Mouse (Mus musculus) cerebellum, adult 18-20 months (tissue): ENCODE results near the gene Wap.

Experiments
- DNase-seq, 2 experiments: peaks; one replicate each; pipeline ENCODE4 v3.0.0; 2021

The Wap gene

DNA sequence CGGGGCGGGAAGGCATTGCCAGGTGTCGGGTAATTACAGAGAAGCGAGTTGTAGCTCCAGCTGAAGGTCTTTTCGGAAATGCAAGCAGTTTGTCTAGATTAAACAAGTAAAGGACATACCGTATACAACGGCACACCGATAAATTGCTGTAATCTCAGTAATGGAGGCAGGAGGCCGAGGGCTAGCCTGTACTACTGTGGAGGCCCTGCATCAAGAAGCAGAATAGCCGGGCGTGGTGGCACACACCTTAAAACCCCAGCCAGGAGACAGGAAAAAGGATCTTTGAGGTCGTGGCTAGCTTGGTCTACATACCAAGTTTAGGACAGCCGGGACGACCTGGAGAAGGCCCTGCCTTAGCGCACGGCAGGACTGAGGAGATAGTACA is 12.1 kb downstream of the Wap start:
- DNase-seq: no peak

DNA sequence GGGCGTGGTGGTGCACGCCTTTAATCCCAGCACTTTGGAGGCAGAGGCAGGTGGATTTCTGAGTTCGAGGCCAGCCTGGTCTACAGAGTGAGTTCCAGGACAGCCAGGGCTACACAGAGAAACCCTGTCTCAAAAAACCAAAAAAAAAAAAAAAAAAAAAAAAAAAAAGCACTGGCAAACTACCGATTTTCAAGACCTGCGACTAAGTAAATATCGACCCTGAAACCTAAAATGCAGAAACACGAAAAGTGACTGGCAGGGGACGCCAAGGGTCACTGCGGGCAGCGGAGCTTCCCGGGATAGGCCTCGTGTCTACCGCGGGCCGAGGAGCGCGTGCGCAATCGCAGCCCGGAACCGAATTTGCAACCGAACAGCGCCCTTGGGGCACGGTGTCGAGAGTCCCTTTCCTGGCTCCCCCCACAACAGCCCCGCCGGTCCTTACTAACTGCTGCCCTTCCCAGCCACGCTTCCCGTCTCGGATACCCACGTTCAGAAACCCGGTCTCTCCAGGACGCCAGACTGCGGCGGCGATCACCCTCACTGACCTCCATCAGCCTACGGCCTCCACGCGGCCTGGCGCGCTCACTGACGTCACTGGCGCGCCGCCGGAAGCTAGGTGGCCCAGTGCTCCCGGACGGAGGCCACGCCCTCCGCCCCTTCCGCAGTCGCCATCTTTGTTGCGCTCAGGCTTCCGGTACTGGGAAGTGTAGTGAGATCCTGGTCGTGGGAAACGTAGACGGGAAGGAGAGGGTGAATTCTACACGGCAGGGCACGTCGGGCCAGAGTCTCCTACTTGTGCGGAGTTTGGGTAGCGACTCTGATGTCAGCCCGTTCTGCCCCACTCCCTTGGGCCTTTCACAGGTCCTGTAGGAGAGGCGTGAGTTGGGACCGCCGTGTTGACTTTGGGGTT is 12.7 kb downstream of the Wap start, which contains the start of gene Tbrg4:
Tbrg4 (minus strand) TSS at position 590 of the 910 bp plus-strand sequence.
- DNase-seq: peak; percentile 90 to 96

DNA sequence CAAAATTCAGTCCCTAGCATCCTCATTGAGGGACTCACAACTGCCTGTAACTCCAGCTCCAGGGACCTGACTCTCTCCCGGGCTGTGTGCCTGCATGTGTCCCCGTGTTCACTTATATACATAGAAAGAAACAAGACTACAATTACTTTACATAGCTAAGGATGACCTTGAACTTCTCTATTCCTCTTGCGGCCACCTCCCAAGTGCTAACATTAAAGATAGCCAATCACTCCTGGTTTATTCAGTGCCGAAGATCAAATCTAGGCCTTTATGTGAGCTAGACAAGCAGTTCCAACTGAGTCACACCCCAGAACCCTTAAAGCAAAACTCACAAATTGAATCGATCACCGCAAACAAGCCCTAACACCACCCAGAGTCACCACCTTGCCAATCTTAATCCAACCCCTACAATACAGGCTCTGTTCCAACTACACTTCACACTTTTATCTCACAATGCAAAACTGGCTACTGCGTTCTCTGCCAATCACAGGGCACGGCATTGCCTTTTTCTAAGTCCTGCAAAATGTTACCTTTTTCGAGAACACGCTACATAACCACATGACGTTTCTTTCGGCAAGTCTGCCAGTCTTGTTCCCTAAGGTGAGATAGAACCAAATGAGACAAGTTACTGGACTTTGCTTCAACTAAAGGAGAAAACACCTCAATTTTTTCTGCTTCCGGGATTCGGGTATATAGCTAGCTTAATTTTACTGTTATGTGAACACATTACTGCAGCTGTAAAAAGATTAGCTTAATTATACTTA is 13.6 kb downstream of the Wap start:
- no peak for DNase-seq

DNA sequence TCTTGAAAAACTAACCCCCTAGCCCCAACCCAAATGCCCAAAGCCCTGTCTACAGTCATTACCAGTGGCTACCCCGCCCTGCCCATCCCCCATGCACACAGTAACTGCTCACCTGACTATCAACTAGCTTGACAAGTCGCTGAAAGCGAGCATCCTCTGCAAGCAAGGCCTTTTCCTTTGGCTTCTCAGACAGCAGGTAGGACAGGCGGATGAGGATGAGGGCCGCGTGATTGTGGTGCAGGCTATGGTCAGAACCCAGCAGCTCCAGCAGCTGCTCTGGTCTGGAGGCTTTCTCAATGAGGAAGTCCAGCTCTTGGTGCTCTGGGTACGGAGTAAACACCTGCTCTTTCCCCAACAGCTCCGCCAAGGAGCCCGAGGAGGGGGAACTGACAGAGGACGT is 14.7 kb downstream of the Wap start:
- no peak for DNase-seq

DNA sequence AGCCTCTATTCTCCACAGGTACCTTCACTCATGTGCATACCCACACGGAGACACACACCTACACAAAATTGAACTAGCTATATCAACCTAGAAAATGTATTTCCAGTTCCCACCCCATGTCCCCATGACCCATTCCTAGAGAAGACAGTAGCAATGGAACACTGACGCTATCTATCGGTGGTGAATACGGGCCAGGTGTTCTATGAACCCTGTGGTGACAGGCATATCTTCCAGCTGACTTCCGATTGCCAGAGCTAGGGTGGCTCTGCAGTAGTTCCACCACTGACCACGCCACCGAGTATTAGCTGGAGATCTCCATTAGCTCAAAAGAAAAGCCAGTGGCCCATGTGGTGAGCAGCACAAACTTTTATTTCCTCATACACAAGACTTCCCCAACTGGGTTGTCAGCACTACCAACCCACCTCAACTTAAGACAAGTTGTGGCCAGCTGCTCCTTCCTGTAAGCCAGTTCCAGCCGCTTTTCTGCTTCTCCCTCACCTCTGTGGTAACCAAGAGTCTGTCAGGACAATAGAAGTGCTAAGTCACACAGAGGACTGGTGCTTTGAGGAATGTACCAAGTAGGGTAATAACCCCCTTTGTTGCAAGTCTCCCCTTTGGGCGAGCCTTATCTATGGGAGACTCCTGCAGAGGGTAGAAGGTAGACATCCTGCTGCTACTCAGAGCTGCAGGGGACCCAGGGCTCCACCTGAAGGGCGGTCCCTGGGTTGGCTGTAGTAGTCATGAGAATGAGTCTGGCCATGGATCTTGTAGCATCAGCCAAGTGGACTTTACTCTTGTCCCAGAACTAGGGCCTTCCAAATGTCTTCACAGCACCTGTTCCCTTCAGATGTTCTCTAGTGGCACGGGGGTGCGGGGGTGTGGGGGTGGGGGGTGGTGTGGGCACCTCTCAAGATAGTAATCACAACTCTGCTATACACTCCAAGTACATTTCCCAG is 22.9 kb downstream of the Wap start:
- DNase-seq: no peak

DNA sequence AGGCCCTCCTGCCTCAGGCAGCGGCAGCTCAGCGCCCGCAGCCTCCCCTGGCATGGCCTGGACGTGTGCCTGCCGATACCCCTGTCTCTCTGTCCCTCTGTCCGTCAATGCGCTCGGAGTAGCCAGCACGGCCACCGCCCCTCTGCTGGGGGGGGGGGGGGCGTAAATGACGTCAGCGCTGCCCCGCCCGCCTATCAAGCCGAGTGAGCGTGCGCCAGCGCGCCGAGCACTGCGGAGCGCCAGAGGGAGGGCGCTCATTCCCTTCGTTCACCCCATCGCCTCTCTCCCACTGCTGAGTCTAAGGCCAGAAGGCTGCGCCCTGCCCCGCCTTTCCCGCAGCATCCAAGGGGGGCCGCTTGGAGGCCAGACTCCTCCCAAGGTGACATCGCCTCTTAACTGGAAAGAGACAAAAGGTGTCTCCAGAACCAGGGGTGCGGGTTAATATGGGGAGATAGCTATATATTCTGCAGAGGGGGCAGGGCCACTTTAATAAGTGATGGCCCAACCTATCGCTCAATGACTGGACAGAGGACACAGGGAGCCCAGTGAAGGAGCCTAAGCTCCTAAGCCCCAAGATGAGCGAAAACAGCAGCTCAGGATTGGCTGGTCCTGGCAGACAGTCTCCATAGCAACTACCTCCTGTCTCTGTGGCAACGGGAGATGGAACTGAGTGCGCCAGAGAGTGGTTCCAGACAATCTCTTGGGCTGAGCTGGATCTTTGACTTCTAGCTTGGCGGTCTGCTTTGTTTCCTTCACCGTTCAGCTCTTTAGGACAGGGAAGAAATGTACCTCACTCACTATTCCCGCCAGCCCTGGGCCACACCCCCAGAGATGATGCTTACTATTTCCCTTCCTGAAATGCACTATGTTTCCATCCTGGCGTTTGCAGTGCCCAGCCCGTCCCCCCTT is 32.7 kb downstream of the Wap start, which contains the start of gene Nacad:
Nacad (minus strand) TSS at position 563 of the 909 bp plus-strand sequence.
- peak; percentile 85 for DNase-seq

DNA sequence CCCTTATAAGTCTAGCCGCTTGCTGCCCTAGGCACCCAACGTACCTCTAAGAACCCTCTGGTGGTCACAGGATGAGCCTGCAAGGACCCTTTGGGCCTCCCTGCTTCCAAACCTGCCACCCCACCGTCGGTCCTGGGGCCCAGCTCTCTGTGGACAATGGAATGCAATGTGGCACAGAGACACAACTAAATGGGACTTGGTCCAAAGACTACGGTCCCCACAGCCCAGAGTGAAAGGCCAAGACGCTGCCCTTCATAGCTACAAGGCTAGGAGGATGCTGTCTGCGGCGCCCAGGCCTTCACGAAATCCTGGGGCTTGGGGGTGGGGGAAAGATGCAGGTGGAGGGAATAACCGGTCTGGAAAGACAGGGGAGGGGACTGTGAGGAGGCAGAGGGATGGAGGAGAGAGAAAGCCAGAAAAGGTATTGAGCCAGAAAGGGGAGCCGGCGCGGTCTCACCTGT is 33.4 kb downstream of the Wap start:
- DNase-seq: peak; percentile 48 to 58

DNA sequence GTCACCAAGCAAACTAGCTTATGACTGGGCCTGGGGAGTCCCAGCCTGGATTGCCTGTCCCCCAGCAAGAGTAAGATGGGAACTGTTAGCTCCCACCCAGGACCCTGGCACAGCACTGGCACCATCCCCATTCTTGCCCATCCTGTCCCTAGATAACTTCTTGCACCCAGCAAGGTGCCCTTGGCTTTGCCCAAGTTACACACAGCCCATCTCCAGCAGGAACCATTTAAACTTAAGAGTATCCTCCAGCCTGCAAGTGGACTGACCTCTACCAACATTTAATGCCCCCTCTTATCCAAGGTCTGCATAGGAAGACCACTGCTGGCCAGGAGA is 33.9 kb downstream of the Wap start:
- DNase-seq: no peak

DNA sequence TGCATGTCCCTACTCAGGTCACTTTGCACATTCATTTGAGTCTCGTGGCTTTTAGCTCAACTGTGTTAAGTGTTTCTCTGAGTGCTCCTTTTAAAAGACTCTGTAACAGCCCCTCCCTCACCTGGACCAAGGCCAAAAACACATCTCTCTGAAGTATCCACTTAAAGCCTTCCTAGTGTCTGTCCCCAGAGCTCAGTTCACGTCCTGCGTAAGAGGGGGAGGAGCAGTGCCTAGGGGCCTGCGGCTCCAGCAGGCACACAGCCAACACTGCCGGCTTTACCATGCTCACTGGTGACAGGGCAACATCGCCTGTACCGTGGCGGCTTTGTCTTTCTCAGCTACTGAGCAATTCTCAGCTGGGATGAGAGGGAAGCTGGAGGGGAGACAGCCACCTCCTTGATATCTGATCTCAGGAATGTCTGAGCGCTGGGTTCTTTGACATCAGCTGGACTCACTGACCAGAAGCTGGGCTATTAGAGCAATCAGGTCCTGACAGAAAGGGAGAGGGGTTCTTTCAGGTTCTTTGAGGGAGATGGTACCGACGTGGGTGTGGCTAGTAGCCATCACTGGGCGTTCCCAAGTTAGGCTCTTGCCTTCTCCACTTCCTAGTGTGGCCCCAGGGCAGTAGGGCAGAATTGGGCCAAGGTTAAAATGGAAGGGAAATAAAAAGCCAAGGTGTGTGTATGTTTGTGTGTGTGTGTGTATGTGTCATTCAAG is 34.4 kb downstream of the Wap start:
- DNase-seq: peak; percentile 70 to 74

DNA sequence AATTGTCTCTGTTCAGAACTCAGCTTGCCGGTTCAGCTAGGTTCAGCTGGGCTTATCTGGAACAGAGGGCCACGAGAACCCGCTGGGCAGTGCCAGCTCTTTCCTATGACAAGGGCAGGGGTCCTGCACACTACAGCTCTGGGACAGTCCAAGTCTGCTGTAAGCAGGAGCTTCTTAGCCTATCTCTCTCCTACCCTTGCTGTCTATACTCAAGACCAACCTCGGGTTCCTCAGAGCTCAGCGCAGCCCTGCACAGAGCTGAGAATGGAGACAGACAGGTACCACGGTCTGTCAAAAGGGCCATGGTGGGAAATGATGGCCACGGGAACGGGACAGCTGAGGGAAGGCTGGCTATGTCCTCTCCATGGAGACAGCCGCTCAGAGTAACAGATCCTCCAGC is 35.2 kb downstream of the Wap start:
- no peak for DNase-seq

DNA sequence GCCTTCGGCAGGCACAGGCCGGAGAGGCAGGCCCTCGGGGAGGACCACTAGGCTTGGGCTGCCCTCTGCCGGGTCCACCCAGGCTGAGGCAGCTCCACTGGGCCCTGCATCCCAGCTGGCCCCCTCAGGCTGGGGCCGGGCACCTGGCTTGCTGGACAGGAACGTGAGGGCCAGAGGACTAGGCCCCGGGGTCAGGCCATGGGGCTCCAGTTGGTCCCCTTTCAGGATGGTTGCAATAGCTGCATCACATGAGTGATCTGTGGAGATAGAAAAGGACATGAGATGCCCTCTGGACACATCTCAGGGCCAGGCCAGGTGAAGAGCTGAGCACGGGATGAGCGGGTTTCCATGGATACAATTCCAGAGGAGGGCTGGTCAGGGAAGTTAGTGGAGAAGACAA is 35.8 kb downstream of the Wap start:
- DNase-seq: no peak

DNA sequence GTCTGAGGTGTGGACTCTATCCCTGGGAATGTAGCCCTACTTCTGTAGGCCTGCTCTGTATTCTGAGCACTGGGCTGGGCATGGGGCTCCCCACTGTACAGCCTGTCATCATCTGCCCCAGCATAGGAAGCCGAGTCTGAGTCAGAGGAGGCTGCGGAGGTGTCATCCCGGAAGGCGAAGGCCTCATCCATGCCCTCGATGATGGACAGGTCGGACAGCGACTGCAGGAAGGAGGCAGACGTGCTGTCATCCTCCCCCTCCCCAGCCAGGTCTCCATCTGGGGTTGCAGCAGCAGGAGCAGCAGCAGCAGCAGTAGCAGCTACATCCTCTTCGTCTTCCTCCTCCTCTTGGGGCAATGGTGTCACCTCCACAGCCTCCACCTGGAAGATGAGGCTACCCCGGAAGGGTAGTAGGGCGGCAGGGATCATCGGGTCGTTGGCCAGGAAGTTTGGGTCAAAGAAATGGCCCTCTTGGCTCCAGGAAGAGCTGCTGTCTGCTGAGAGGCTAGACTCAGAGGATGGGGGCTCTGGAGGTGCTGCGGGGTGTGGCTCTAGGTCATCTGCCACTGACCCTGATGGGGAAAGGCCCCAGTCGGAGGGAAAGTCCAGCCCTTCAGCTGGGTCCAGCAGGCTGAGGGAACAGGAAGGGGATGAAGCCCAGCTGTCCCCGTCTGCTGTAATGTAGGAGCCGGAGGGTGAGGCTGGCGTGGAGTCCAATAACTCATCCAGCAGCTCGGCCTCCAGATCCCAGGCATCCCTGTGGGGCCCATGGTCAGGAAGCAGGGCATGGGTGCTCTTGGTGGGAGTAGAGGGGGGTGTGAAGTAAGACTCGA is 36.6 kb downstream of the Wap start:
- DNase-seq: no peak

DNA sequence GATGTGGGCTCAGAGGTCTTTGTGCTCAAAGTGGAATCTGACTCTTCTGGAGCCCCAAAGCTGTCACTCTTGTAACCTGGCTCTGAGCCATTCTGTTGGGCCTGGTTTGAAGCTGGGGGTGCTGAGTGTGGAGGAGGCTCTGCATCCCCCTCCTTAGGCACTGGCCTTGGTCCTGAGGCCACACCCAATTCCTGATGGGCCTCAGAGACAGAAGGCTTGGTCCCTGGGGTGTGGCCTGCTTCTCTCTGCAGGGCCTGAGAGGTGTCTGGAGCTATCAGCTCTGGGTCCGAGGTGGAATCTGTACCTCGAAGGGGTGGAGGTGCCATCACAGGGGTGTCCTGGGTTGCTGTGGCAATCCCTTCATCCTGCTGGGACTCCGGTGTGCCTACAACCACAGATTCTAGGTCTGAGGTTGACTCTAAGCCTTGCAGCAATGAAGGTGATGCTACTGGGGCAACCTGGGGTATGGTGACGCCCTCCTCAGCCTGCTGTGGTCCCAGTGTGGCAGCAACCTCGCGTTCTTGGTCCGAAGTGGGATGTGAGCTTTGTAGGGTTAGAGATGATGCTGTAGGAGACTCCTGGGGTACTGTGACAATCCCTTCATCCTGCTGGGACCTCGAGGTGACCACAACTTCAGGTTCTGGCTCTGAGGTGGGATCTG is 38.0 kb downstream of the Wap start:
- no peak for DNase-seq

DNA sequence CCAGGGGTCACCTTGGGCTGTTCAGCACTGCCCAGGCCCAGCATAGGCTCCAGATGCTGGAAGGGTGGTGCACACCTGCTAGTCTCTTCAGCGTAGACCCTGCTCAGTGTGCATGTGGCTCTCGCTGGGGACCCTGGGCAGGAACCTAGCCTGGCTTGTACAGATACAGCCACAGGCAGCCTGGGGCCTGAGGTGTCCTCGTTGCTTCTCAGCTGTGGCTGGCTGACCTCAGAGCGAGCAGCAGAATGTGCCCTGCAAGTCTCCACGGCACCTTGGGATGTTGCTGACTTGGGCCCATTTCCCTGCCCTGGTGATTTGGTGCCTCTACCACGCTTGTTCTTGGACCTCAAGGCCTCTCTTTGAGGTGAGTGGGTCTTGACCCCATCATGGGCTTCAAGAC is 38.6 kb downstream of the Wap start:
- DNase-seq: no peak

DNA sequence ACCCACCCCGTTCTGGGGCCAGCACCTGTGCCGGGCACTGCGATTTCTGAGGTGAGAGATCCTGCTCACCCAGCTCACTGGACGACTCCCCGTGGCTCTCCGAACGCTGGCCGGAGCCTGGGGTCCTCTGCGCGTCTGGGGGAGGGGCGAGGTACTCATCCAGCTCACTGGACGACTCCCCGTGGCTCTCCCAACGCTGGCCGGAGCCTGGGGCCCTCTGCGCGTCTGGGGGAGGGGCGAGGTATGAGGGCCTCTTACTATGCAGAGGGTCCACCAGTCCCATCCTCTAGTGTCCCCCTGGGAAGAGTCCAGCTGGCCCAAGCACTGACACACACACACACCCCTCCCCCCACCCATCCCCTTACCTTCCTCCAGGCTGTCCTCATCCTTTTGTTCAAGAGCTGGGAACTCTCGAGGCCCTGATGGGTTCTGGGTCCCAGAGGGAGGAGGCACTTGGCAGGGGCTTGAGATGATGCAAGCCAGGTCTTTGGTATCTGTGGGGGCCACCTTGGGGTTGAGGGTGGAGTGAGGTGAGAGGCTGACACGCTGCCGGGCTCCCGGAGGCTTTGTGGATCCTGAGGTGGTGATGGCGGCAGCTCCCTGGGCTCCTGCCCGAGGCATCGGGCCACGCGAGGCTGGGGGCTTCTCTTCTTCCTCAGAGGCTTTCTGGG is 39.3 kb downstream of the Wap start:
- no peak for DNase-seq

DNA sequence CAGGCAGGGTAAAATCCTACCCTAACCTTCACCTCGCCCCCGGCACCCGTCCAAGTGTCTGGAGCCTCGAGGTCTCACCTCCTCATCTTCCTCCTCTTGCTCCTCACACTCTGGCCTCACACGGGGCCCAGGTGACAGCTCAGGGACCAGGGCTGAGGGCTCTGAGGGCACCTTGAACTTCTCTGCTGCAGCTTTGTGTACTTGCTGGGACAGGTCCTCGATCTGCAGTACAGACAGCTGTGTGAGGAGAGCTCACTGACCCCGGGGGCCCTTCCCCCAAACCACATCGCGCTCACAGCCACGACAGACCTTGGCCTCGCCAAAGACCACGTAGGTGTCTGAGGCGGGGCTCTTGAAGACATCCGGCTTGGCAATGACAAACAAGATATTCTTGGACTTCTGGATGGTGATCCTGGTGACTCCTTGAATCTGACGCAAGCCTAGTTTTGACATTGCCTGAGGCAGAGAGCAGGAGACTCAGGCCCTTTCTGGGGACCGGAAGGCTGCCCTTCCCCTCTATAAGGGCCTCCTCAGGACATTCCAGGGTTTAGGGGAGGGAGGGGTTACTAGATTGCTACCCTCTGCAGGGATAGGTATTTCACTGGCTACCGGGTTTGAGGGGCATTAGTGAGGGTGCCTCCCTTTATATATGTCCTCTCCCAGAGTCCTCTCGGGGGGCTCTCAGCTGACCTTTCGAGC is 40.1 kb downstream of the Wap start:
- peak in 1 of 2 experiments; percentile 14 for DNase-seq

DNA sequence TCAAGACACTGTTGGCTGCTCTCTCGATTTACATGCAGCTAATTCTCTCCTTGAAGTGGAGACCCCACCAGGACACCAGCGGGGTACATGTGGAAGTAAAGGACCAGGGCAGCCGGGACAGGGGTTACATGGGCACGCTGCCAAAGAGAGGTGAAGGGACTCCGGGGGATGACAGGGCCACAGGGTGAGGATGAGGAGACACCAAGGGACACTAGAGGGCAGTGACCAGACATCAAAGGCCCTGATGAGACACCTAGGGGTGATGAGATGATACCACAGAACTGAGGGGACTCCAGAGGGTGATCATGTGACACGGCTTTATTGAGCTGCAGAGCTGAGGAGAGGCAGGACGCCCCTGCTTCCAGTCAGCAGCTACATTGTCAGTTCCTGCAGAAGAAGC is 40.9 kb downstream of the Wap start:
- peak in 1 of 2 experiments; percentile 28 for DNase-seq

DNA sequence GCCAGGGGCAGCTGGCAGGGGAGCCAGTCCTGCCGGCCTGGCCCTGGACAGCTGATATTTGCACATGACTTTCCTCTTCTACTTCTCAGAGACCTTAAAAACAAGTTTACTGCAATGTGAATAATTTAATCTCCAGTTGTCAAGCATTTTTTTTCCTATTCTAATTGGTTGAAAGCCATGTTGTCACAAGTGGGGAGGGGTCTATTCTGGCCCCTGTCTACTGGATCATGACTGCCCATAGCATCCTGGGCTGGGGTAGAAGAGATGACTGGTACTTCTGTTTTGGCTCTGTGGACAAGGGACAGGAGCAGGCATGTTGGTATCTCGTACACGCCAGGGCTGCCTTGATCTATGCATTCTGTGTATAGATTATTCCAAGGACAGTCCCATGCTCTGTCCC is 41.8 kb downstream of the Wap start:
- DNase-seq: no peak
